Mouse (Mus musculus): ENCODE results near the gene Miip. TPM values are rescaled to one million over a fixed set of nuclear protein-coding genes. Genes with fewer than 3 reads are reported as not detected.

Miip gene
- 31.4 and 65.1 TPM in 2 replicates for polyA plus RNA-seq (2012; rRNA removed)

DNA sequence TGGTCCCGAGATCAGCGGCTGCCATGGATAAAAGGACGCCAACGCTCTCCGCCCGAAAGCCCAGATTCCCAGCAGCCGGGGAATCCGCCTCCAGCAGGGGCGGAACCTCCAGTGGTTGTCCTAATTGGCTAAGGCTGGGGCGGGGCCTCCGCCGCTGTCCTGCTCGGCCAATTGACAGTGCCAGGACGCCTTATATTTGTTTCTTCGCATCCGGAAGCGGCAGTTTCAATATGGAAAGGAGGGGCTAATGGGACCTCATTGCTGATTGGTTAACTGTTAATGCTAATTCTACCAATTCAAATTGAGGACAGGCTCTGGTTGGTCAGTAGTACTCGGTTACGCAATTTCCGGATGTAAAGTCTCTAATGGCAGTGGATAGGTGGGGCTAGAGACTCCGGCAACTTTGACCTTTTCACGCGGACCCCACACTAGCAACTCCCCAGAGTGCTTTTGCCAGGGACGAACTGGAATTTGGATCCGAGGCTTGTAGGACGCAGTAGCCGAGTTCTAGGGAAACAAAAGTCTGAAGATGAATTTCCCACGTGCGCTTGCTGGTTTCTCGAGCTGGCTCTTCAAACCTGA is at the start of gene Miip, which contains the start of gene Fv1:
Gene Miip (minus strand): TSS at position 367 of the 582 bp plus-strand sequence.
Gene Fv1 (plus strand): TSS at position 530 of the 582 bp plus-strand sequence.
- DNase-seq (ENCODE audit: low read depth) = peak; percentile 98

DNA sequence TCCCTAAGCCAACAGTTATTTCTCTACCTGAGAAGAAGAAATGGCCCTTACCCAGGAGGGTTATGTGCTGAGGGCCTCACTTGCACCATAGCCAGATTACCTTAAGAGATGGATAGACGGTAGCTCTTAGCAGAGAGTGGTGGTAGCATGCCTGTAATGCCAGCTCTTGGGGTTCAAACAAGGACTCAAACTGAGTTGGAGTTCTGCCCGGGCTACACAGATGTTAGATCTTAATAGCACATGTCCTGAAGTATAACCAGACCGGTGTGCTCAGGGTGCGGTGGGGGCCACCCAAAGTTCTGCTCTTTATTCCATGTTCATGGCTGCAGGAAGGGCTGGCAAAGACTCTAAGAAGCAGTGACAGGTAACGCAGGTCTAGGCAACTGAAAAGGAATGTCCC is 40.9 kb upstream of the Miip start:
- DNase-seq (ENCODE audit: low read depth) = no peak

DNA sequence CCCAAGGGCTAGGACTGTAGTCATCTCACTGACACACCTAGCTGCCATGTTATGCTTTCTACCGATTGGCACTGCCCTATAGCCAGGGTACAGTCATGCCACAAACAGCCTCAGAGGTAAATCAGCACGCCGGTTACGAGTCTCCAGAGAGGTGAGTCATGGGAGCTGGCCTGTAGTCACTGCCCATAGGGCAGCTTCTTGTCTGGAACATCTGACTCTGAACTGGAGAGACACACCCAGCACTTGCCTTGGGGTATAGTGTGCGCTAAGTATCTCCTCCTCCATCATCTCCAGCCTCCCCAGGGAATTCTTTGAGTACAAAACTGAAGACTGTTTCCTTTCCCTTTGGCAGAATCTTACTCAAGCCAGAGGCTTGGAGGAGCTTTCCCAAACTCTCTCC is 37.6 kb upstream of the Miip start:
- peak; percentile 24 for DNase-seq (ENCODE audit: low read depth)

DNA sequence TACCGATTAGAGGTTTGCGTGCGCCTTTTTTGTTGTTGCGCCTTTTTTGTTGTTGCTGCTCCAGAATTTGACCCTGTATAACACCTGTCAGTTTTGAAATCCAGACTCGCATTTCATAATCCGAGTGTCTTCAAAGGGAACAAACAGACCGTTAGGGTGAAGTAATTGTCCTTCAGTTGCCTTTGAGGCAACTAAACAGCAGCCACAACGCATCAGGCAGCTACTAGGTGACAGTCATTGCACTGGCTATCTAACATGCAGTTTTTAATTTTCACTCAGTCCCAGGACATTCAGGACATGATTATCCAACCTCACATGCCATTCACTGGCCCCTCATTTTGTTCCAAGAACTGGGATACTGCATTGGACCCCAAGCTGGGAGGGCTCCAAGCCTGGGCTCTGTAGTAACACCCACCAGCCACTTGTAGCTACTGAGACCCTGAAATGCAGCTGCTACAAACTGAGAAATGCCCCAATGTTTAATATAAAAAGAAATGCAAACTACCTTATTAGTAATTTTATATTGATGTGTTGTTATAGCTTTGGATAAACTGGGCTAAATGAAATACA is 36.6 kb upstream of the Miip start:
- DNase-seq (ENCODE audit: low read depth) = peak; percentile 57

DNA sequence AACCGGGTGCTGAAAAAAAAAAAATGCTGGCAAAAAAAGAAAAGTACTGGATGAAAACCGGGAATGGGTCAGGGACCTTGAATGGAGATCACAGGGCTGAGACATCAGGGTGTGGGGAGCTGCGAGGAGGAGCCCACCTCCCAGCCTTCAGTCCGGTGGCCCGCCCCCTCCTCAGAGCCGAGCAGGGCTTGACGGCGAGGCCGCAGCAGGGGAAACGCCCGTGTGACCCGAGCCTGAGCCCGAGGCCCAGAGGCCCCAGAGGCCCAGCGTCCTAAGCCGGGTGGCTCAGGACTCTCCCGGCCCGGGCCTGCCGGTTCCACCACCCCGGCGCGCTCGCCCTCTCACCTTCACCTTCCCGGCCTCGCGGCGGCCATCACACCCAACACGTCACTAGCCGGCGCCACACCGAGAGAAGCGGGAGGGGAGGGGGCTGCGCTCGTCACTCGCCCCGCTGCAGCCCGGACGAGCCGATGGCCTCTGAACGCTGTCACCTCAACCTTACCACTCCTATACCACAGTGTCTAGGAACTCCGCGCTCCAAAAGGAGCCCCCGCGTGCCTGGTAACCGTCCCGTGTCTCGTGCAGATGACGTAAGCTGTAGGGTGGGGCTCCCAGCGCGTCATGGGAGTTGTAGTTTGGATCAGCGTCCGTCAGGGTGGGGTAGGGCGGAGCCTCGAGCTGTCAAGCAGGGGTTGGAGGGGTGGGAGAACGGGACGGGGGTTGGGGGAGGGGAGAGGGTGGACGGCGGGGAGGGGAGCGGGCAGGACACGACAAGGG is 35.9 kb upstream of the Miip start, which contains the start of gene Mfn2:
Gene Mfn2 (minus strand): TSS at position 392 of the 777 bp plus-strand sequence.
- peak; percentile 51 for DNase-seq (ENCODE audit: low read depth)

DNA sequence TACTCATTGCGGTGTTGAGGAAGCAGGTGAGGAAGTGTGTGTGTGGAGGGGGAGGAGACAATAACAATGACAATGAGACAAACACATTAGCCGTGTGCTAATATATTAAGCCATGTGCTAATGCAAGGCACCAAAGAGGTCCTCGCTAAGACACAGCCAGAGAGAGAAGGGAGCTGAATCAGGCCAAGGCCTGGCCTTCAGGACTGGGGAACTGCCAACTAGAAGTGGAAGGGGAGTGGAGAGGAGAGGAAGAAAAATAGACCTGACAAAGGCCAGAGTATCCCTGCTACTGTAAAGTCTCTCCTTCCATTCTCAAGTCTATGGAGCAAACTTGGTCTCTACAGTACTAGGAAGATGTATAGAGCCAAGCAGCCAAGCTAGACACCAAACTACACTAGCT is 35.0 kb upstream of the Miip start:
- no peak for DNase-seq (ENCODE audit: low read depth)

DNA sequence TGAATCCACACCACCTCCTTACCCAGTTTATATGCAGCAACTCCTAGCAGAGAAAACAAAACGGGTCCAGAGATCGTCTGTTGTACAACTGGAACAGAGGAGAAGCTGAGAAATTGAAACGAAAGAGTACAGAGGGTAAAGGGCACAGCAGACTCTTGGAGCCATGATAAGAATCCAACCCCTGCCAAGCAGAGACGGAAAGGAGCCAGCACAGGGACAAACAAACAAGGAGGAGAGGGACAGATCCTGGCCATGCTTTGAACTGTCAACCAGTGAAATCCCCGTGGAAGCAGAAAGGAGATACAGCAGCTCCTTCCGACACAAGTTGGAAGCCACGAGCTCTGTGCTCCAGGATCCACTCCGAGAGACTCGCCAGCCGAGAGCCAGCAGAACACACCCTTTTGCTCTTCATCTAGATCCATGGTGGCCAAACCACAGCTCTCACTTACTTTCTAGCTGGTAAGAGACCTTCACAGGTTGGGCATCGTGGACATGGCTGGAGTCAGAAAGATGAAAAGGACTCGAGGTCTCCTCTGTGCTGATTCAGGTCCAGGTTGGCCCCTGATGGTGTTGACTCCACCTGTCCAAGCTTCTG is 34.4 kb upstream of the Miip start:
- no peak for DNase-seq (ENCODE audit: low read depth)

DNA sequence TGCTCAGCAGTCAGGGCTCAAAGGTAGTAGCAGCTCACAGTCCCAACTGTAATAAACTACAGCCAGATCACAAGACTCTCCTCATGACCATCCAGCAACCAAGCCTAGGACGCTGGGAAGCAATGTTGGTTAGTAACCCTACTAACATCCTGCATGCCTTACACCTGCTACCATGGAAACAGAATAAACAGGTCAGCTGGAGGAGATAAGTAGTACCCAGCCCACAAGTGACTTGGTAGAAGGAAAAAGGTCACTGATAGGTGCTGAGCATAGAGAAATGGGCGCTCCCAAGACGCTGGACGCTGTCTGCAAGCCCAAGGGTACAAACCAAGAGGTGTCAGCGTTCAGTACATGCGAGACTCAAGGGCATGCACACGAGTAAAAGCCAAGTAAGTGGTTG is 31.8 kb upstream of the Miip start:
- no peak for DNase-seq (ENCODE audit: low read depth)

DNA sequence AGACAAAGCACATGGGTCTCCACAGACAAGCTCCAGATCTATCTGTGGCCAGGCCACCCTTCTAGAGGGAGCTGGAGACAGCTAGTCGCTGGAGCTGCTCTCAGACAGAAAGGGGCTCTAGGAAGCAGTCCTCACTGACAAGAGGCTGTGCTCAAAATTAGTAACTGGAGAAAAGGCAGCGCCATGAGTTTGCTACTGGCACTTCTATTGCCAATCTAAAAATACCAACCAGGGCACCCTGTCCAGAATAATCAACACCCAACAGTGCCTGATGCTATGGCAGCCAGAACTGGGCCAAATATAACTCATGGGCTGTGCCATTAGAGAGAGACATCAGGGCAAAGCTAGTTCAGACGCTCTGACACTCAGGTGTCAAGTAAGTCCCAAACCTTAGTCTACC is 28.7 kb upstream of the Miip start:
- no peak for DNase-seq (ENCODE audit: low read depth)

DNA sequence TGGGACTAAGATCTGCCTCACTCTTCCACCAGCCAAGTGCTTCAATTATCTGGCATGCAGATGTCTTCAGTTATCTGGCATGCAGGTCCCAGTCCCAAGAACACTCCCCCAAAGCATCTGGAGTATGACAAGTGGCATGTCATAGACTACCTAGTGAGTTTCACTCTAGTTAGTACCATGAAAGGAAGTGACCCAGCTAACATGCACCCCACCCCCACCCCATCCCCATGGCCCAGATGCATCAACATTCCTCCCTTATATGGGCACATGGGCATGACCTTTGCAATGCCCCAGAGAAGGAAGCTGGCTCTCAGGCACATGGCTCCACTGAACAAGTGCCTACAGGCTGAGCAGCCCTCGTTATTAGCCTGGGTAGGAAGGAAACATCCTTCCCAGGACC is 27.8 kb upstream of the Miip start:
- DNase-seq (ENCODE audit: low read depth) = no peak

DNA sequence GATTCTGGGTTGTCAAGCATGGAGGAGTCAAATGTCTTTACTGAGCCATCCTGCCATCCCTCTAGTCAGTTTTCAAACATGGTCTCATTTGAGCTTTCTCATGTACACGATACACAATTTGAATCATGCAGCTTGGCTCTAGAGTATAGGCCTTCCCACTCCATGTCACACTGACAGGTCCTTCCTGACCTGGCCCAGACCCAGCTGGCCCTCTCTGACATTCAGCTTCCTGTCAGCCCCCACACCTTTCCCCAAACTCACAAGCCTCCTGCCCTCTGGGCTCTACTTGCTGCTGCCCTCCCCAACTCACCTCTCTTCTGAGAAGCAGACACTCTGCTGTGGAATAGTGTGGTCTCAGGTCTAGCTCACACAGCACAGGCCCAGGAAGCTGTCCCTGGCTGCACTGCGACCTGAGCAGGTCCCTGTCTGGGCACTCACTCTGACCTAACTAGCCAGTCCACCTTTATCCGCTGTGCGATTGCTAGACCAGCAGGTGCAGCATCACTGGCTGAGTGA is 27.3 kb upstream of the Miip start:
- DNase-seq (ENCODE audit: low read depth) = no peak

DNA sequence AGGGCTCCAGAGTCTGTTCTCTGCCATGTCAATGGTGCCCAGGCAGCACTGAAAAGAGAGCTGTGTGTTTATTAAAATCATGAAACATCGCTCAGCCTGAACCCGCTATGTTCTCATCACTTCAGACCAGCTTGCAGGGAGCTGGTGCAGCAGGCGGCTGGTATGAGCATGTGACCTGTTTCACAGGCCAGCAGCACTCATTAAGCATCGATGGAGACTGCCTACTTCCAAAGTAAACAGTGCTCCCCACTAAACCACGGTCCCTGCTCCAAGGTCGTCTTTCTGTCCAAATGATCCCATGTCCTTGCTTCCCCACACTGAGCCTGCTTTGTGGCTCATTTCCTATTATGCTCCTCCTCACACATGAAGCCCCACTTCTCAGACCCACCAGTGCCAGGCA is 21.7 kb upstream of the Miip start:
- no peak for DNase-seq (ENCODE audit: low read depth)

DNA sequence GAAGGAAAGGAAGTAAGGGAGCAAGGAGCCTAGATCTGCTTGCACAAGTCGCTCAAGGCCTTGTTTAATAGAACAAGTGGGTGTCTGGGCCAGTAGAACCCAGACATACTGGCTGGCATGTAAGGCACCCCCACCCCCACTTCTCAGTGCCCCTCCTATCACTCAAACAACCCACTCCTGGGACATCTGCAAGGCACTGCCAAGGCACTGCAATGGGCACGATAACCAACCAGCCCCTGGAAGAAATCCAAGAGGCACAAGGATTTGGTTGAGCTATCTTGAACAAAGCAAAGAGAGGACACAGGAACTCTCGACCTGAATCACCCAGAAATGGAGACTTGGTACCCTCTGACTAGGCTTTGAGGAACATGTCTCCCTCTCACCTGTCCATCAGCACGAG is 19.6 kb upstream of the Miip start:
- DNase-seq (ENCODE audit: low read depth) = no peak

DNA sequence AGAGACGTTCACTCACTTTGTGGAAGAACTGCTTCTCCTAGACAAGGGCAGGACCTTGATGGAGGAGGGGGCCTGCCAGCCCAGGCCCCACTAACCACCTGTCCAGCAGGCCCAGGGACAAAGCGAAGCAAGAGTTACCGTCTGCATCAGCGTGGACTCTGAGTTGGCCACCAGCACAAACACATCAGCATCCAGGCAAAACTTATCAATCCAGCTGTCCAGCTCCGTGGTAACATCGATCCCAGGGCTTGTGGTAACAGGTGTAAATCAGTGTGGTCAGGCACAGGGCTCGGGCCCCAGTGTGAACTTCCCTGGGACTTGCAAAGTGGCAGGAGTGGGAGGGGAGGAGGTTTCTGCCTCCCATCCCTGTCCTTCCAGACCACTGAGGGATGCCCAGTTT is 18.7 kb upstream of the Miip start:
- DNase-seq (ENCODE audit: low read depth) = no peak

DNA sequence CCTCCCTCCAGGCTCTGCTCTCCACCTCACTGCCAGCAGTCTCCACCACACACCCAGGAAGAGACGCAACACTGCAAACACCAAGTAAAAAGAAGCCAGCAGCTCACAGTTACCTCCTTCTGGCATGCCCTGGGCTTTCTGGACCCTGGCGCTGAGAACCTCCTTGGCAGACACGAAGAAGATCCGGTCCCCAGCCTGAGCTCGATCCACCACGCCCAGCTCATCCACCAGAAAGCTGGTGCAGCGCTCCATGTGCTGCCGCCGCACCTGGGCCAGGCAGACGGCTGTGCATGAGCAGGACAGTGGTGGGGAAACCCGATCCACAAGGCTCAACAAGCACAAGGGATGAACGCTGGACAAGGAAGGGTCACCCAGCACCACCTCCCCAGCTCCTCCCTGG is 17.5 kb upstream of the Miip start:
- DNase-seq (ENCODE audit: low read depth) = no peak

DNA sequence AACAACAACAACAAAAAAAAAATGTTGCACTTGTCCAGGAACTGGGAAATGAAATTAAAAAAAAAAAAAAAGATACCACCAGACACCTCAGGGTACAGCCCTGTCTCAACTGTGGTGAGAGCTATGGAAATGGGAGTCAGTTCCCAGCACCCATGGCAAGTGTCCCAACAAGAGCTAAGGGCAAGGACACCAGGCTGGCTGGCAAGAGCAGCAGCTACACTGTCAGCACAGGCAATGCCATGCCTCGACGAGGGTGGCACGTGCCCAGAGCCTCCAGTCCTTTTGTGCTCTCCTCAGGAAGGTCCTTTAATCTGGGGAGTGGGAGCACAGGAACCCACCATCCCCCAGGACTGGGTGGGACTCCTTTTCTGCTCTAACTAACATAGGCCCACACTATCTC is 15.5 kb upstream of the Miip start:
- DNase-seq (ENCODE audit: low read depth) = no peak

DNA sequence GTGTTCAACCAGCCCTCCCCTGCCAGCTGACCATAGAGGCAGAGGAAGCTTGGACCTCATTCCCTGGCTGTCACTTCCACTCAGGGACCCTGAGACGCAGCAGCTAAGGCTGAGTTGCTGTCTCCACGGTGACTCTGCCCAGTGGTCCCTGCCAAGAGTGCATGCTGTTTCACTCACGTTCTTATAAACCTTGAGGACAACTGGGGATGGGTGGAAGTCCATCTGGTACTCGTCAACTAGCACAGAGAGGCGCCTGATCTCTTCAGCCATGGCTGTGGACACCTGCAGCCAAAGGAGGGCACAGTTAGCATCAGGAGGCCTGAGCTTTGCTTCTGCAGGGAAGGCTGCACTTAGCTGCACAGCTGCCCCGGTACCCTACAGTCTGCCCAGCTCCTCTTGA is 14.4 kb upstream of the Miip start:
- no peak for DNase-seq (ENCODE audit: low read depth)

DNA sequence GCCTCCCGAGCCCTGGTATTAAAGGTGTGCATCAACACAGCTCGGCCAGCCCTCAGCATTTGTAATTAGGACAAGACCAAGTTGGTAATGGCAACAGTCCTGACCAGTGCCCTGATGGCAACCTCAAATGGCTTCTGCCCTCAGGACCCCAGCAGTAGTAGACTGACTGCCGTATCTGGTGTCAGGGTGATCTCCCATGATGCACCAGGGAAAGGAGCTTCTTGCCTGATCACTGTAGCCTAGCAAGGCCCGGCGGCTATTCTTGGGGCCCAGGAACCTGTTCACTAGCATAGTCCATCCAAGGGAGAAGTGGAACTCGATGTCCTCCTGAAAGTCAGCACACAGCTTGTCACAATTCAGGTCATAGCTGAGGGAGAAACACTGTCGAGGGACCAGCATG is 13.2 kb upstream of the Miip start:
- no peak for DNase-seq (ENCODE audit: low read depth)

DNA sequence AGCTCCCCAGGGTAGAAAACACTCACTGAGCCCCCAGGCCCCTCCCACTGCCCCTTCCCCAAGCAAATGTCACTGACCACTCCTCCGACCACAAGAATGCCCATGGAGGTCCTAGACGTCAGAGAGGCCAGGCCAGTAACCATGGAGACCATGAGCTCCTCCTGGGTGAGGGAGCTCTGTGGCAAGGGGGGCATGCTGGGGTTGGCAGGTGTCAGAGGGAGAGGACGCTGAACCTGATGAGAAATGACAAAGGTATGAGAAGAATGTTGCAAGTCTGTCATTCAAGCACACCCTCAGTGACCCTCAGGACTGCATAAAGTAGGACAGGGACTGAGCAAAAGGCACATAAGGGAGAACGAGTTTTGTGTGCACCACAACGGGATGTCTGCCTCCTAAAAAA is 11.2 kb upstream of the Miip start:
- no peak for DNase-seq (ENCODE audit: low read depth)

DNA sequence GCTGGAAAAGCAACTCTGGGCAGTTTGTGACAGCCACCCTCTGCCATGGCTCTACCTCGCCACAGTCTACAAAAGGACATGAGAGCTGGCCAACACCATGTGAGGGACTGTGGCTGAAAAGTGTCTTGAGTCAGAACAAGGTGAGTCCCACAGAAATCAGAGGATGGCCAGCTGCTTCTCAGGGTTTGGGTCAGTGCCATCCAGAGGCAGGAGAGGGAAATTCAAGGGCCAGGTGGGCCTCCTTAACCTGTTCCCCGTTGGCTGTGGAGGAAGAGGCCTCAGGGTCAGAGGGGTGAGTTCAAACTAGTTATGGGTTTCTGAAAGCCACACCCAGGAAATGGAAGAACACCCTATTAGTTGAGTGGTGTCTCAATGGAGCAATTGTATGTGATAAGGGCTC is 10.8 kb upstream of the Miip start:
- DNase-seq (ENCODE audit: low read depth) = no peak

DNA sequence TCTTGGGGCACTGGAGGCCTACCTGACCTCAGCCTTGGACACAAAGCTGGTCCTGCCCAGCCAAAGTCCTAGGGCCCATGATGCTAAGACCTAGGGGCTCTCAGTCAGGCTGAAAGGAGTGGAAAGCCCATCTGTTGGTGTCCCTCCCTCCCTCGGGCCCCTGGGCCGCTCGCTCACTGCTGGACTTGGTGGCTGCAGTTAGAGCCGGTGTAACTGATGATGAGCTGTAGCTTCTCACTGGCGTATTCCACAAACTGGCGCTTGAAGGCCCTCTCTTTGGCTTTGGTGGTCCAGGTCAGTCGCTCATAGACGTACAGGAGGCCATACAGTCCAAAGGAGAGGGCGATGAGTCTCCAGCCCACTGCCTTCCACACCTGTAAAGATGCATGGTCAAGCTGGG is 9.9 kb upstream of the Miip start:
- no peak for DNase-seq (ENCODE audit: low read depth)

DNA sequence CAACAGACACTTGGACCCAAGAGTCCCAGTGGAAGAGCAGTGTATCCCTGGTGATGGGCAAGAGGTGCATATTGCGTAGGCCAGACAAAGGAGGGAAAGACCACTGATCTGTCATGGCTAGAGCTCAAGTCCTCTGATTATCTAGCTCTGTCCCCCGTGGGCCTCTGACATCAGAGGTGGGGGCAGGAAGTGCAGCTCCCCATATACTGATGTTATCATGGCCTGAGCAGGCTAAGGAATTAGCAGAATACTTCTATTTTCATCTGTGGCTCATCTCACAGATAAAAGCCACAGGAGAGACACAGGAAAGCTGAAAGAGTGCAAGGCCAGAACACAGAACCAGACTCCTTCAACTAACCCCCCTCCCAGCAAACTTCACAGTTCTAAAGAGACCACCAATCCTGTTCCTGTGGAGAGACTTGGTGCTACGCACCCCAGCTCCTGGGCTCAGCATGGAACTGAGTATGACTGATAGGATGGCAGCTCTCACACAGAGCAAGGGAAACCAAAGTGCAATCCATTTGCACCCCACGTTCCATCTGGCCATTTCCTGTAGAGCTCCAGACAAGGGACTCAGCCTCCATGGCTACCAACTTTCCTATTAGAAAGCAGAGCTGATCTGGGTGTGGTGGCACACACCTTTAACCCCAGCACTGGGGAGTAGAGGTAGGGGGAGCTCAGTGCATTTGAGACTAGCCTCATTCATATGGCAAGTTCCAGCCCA is 7.4 kb upstream of the Miip start:
- DNase-seq (ENCODE audit: low read depth) = no peak
